Mouse (Mus musculus): ENCODE measurements around the gene P4ha1.
"Not testable (repeated sequence)": the region's sequence is repeated elsewhere in the genome, so short reads cannot be mapped to it uniquely, and the experiment has no call there.

P4ha1 gene

DNA sequence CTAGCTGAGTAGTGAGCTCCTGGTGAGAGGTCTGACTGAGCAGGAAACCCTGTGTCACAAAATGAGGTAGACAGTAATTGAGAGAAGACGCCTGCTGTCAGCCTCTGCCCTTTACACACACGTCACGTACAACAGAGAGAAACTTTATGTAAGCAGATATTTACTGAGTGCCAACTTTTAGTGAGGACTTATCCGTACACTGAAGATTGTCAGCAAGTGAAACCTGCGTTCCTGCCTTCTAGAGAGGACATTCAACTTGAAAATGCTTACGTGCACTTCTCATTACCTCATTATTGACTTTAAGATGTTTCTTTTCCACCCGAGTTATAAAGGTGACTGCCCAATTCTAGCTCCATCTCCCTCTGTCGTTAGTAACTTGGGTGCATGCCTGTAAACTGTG lies 45.6 kb downstream of the P4ha1 start:
- DNase-seq (ENCODE audit: low spot score in 2 of 2) = no peak

DNA sequence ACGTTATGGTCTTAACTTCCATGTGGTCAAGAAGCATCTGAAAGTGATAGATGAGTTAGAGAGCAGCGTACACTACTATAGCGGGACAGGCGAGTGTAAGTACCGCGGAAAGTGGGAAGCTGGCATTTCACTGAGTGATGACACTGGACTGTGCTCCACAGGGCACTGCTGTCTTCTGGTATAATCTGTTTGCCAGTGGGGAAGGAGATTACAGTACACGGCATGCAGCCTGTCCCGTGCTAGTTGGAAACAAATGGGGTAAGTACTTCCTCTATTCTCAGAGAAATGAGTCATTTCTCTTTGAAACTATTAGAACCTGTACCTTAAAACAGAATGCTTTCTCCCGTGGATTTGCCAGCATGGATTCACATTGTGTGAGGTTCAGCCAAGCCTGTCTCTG lies 46.3 kb downstream of the P4ha1 start:
- no peak for DNase-seq (ENCODE audit: low spot score in 2 of 2)

DNA sequence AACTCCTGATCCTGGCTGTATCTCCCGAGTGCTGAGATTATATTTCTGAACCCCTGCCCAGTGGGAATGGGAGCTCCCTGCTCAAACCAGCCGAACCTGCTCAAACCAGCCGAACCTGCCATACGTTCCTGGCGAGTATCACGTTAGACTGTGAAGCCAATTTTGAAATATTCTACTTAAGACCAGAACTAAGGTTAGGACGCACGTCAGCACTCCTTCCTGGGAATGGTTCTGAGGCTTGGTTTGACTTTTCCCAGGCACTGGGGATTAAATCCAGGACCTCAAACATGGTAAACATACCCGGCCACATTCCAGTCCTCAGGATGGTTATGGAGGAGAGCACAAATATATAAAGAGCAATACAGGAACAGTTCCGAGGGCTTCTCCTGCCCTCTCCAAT lies 54.8 kb downstream of the P4ha1 start:
- no peak for DNase-seq (ENCODE audit: low spot score in 2 of 2)

DNA sequence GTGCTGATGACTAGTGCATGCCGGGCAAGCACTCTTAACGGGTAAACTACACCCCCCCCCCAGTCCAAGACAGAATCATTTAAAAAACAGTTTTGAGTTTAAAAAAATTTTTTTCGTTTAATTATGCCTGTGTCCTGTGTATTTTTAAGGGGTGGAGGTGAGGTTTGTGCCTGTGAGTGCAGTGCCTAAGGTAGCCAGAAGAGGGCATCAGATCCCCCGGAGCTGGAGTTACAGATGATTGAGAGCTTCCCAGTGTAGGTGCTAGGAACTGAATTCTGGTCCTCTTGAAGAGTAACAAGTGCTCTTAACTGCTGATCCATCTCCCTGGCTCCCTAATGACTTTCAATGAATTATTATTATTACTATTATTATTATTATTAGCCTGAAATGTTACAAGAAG lies 55.6 kb downstream of the P4ha1 start:
- no peak for DNase-seq (ENCODE audit: low spot score in 2 of 2)

DNA sequence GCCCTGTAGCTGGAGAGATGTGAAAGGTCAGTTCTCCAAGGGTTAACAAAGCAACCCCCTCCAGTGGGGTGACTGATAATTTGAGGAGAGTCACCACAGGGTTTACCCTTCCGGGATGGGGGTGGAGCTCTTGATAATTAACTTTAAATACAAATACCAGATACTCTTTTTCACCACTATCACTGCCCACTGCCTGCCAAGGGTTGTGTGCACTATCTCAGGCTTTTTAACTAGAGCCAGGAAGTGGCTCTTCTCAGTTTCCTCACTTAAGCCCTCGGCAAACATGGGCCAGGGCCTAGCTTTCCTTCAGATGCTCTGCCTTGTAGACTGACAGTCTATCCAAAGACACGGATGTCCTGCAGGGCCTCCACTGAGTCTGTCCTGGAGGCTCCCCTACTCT lies 56.8 kb downstream of the P4ha1 start:
- DNase-seq (ENCODE audit: low spot score in 2 of 2) = no peak

DNA sequence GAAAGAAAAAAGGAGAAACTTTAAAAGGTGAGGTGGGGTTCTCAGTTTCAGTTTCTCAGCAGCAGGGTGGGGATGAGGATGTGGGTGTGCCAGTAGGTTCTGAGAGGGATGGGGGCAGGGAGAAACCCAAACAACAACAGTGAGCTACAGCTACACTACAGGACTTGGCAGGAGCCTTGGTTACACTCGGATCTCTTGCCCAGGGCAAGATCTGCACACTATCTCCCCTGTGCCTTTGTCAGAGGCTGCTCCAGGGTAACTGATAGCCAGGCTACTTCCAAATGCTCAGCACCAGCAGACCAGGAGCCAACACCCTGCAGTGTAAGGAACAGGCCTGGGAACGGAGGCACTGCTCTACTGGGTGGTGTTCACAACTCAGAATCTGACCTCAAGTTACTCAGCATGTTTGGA lies 57.3 kb downstream of the P4ha1 start:
- DNase-seq (ENCODE audit: low spot score in 2 of 2) = no peak

DNA sequence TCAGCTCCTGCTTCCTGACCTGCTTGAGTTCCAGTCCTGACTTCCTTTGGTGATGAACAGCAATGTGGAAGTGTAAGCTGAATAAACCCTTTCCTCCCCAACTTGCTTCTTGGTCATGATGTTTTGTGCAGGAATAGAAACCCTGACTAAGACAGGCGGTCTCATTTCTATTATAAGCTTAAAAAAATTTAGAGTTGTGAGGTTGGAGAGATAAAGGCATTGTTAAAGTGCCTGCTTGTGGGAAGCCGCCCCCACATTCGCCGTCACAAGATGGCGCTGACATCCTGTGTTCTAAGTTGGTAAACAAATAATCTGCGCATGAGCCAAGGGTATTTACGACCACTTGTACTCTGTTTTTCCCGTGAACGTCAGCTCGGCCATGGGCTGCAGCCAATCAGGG lies 58.5 kb downstream of the P4ha1 start:
- not testable (repeated sequence) for DNase-seq (ENCODE audit: low spot score in 2 of 2)

DNA sequence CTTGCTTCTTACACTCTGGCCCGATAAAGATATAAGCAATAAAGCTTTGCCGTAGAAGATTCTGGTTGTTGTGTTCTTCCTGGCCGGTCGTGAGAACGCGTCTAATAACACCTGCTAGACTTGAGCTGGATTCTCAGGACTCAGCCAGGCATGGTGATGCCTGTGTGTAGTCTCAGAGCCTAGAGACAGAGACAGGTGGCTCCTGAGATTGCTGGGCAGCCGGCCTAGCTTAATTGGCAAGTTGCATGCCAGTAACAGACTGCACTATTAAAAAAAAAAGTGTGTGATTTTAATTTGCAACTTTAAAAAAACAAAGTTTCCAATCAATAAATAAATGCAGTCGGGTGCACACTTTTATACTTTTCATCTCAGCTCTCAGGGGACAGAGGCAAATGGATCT lies 63.9 kb downstream of the P4ha1 start:
- DNase-seq (ENCODE audit: low spot score in 2 of 2) = no peak

DNA sequence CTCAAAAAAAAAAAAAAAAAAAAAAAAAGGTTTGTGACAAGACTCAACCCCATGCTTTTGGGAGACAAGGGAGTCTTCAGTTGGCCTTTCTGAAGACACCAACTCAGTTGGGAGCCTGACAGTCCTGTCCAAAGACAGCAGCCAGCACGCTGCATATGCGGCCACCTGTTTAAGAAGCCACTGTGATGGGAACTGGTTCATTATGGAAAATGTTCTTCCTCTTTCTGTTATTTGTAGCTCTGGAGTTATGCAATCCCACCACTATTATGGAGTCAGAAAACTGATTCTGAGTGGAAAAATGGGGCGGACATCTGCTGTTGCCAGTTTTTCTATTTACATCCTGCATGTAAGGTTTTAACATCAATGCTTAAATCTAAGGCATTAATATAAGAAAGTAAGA lies 66.6 kb downstream of the P4ha1 start:
- DNase-seq (ENCODE audit: low spot score in 2 of 2) = no peak

DNA sequence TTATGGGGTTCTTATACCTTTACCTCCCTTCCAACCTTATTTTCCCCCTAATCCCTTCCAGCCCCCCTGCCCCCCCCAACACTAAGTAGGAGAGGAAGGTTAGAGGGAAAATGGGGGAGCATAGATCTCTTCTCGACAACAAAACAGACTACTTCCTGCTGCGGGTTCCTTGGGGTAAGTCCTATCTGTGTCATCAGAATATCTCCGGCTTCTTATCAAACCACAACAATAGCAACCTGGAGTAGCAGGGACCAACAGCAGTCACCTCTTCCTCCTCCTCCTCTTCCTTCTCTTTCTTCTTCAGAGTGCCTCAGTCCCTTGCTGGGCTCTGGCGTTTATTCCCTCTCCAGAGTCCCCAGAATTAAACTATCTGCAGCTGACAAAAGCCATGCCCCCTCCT lies 68.8 kb downstream of the P4ha1 start:
- DNase-seq (ENCODE audit: low spot score in 2 of 2) = no peak

DNA sequence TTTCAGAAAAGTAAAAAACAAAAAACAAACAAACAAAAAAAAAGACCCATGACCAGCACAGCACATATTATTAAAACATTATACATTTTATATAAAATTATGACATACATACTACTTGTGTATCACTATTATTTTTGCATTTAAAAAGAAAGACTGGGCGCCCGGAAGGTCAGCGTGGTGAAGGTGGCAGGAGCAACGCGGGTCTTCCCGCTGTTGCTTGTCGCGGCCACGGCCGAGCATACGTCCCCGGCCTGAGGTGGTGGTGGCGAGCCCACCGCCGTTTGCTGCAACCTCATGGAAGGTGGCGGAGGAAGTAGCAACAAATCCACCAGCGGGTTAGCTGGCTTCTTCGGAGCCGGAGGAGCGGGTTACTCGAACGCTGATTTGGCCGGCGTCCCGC lies 72.4 kb downstream of the P4ha1 start, which contains the start of gene Gm10273:
TSS of gene Gm10273 (plus strand) at position 172 of the 400 bp plus-strand sequence.
- DNase-seq (ENCODE audit: low spot score in 2 of 2) = not testable (repeated sequence)

DNA sequence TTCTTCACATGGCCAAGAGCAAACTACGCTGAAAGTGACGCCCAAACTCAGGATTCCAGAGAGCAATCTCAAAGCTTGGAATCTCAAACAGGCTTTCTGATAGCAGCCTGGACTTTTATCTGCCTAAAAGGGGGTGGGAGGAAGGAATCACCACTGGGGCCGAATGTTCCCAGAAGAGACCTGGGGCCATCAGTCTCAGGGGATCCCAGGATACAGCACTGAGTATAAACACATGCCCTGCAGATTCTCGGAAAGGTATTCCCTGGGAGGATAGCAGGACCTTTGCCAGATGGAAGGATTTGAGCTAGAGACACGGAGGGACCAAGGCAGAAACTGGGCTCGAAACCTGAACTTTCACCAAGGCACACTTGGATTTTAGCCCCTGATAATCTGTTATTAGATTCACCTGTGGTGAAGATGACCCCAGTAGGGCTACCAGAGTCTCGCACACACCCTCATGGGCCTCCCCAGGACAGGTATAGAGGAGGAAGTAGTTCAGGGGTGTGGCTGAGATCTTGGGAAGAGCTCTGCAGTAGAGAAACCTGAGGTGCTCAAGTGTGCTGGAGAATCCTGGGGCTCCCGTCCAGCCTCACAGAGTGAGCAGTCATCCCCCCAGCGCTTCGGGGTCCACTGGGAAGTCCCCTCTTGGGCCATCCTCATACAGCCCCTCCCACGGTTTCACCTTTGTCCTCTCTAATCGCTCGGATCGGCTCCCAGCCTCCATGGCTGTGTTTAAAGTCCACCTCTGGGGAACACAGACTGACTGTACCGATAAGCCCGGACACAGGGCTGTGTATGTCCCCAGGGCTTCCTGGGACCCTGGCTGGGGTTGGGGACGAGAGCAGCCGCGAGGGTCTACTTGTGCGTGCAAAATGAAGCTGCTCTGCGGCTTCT lies 80.0 kb downstream of the P4ha1 start, which contains the start of gene Pla2g12b:
TSS of gene Pla2g12b (plus strand) at position 762 of the 894 bp plus-strand sequence.
- DNase-seq (ENCODE audit: low spot score in 2 of 2) = no peak

DNA sequence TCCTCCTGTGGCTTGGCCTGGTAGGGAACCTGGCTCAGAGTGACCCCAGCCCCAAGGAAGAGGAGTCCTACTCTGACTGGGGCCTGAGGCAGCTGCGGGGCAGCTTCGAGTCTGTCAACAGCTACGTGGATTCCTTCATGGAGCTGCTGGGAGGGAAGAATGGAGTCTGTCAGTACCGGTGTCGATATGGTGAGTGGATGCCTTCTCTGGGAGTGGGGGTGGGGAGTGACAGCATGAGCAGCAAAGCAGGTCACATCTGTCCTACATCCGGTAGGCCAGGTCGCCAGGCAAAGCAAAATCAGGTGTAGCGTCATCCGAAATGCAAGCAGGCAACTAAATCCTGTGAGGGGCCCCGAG lies 80.7 kb downstream of the P4ha1 start:
- DNase-seq (ENCODE audit: low spot score in 2 of 2) = no peak

DNA sequence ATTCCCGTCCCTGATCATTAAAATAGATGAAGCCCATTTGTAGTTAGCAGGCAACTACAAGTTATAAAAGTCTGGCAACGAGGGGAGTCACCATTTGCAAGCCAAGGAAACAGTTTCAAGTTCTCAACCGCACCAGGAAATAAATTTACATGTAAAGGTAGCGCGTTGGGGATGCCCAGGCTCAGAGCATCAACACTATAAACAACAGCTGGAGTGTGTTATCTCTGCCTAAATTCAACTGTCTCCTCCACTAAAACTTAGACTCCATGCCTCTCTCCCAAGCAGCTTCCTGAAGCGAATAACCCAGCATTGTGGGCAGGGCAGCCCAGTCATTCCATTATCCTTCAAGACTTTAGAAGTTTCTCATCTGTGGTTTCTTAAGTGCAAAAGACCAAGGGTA lies 85.4 kb downstream of the P4ha1 start:
- no peak for DNase-seq (ENCODE audit: low spot score in 2 of 2)

DNA sequence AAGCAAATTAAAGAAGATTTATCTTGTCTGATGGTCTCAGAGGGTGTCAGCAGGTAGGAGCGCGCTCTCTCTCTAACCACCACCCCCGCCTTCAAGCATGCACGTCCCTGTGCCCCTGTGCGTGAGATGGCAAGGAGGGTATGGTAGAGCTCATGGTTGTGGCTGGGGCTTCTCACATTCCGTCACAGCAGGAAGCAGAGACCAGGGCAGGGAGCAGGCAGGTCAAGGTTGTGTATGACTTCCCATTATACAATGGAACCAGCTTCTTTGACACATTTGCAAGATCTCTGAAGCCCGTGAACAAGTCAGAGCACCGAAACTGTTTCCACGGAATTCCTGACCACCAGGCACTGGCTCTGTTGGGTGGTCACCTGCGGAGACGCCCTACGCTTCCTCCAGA lies 87.2 kb downstream of the P4ha1 start:
- no peak for DNase-seq (ENCODE audit: low spot score in 2 of 2)

DNA sequence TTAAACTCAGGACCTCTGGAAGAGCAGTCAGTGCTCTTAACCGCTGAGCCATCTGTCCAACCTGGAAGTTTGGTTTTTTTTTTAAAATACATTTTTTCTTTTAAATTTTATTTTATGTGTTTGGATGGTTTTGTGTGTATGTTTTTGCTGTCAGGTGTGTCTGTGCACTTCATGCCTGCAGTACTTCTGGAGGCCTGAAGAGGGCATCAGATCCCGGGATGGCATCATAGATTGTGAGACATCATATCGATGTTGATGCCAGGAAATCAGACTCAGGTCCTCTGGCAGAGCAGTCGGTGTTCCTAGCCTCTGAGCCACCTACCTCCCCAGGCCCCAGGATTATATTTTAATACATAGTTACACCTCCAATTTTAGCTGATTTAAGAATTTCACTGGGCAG lies 90.6 kb downstream of the P4ha1 start:
- DNase-seq (ENCODE audit: low spot score in 2 of 2) = no peak

DNA sequence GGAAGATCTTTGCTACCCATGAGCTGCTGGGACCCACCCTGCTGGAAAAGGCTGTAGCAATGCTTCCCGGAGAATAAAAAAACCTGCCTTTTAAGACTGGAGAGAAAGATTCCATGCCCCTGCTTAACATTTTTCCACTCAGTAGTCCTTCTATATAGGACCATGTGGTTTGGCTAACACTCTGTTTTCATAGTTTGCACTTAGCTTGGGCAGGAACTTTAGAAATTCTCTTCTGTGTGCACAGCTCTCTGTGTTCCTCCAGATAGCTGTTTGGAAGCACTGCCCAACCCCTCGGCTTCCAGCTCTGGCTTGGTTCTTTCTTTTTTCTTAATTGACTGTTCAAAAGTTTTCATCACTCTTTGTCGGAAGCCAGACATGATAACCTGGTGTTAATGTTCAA lies 93.5 kb downstream of the P4ha1 start:
- no peak for DNase-seq (ENCODE audit: low spot score in 2 of 2)

DNA sequence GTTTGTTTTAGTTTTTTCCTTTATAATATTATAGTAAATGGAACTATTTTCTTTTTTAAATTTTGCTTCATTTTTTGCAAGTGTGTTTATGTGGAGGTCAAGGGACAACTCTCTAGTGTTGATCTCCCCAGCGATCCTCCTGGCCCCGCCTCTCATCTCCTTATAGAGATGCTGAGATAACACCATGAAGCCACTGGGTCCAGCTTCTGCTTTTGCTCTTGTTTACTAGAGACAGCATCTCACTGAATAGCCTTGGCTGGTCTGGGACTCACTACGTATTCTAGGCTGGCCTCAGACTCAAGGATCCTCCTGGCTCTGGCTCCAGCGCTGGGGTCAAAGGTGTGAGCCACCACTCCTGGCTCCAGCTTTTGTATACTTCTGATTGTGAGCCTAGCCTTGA lies 96.4 kb downstream of the P4ha1 start:
- DNase-seq (ENCODE audit: low spot score in 2 of 2) = no peak

Data from spleen, postnatal 14 days (tissue).